Mouse (Mus musculus): ENCODE results near the gene Atp13a4. TPM values are rescaled to one million over a fixed set of nuclear protein-coding genes. Genes with fewer than 3 reads are reported as not detected.

Gene Atp13a4
- polyA plus RNA-seq, 1 experiment from 2014 or later: 2.4 TPM

DNA sequence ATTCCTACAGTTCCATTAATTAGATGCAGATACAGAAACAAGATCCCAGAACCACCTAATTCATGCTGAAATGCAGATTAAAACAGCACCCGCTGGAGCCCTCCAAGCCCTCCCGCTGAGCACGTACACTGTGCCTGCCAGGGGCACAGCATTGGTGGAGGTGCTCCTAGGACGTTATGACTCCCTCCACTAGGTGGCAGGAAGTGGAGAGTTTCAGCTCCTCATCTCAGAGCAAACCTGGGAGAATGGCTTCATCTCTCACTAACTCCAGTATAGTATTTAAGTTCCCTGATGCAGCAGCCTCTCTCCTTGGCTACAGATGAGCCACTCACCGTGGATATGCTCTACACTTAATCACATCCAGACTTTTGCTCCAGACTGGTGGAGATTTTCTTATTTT is 110.0 kb downstream of the Atp13a4 start:
- 13% methylated on average over 5 of the region's 5 CpGs for WGBS
- no peaks in the 10 kb centered on the region for H3K4me1 ChIP-seq (ENCODE audit: insufficient read depth, low read depth, low read length)
- no peak overlapping the region for H3K27ac ChIP-seq (ENCODE audit: low read length)
- no peak overlapping the region for H3K4me2 ChIP-seq (replicated peaks; ENCODE audit: low read depth, low read length)
- ATAC-seq (0 out of 2 replicates have a peak, but pooled peaks have one; percentile 46), DNase-seq (ENCODE audit: low spot score) (peak; percentile 56)
- H3K9ac ChIP-seq (replicated peaks; ENCODE audit: low read depth): no peak overlapping the region
- TF ChIP-seq EP300 (IDR thresholded peaks at IDR 0.05): no peak
- peak; percentile 76 for TF ChIP-seq CTCF (IDR thresholded peaks at IDR 0.05)
- no peaks in the 10 kb centered on the region for H3K36me3 ChIP-seq (ENCODE audit: insufficient read depth, low read length)
- no peaks in the 10 kb centered on the region for H3K9me3 ChIP-seq (ENCODE audit: low read length)
- no peak overlapping the region for H3K4me3 ChIP-seq (ENCODE audit: low read depth, low read length)
- no peaks in the 10 kb centered on the region for H3K27me3 ChIP-seq (replicated peaks; ENCODE audit: insufficient read depth, low read length)

DNA sequence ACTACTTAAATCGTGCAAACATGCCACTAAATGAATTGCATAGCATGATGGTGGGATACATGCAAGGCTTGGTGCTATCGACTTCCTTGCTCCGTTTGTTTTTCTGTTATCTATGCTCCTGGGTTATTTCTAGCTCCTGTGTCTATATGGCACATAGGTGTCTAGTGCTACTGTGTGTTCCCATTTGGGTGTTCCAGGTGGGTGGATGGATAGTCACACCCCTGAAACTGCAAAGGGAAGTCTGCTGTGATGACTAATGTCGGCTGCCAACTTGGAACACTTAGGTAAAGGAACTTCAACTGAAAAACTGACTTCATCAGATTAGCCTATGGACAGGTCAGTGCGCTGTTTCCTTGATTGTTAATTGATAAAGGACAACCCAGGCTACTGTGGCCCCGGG is 129.8 kb downstream of the Atp13a4 start:
- Histone ChIP-seq H3K9ac (replicated peaks; ENCODE audit: low read depth) (no peak overlapping the region), H3K4me3 (ENCODE audit: low read depth, low read length) (no peak overlapping the region), H3K9me3 (ENCODE audit: low read length) (no peaks in the 10 kb centered on the region), H3K27me3 (replicated peaks; ENCODE audit: insufficient read depth, low read length) (no peaks in the 10 kb centered on the region), H3K27ac (ENCODE audit: low read length) (no peak overlapping the region), H3K4me2 (replicated peaks; ENCODE audit: low read depth, low read length) (no peak overlapping the region), H3K4me1 (ENCODE audit: insufficient read depth, low read depth, low read length) (no peaks in the 10 kb centered on the region), H3K36me3 (ENCODE audit: insufficient read depth, low read length) (no peaks in the 10 kb centered on the region)
- TF ChIP-seq CTCF (IDR thresholded peaks at IDR 0.05) (no peak), EP300 (IDR thresholded peaks at IDR 0.05) (no peak)
- WGBS: 75% methylated on average over 6 of the region's 6 CpGs
- ATAC-seq (no peak), DNase-seq (ENCODE audit: low spot score) (no peak)

DNA sequence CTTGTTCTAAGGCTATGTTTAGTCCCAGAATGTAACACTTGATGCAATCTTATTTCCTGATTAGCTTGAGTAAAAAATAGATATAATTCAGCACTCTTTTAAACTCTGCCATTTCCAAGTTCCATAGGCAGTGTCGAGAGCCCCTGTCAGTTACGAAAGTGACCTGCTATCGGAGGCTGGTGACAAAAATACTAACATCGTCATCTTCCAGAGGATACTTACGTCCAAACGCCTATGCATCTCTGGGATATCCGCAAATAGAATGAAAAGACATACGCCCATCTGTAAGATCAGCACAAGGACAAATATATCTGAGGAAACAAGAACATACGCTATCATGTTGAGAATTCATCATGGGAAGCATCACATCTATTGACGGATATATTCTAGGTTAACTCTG is 137.3 kb downstream of the Atp13a4 start:
- no peak overlapping the region for H3K27ac ChIP-seq (ENCODE audit: low read length)
- no peak overlapping the region for H3K4me2 ChIP-seq (replicated peaks; ENCODE audit: low read depth, low read length)
- H3K9me3 ChIP-seq (ENCODE audit: low read length): no peaks in the 10 kb centered on the region
- no peaks in the 10 kb centered on the region for H3K4me1 ChIP-seq (ENCODE audit: insufficient read depth, low read depth, low read length)
- no peaks in the 10 kb centered on the region for H3K36me3 ChIP-seq (ENCODE audit: insufficient read depth, low read length)
- H3K4me3 ChIP-seq (ENCODE audit: low read depth, low read length): no peak overlapping the region
- H3K9ac ChIP-seq (replicated peaks; ENCODE audit: low read depth): no peak overlapping the region
- no peak for TF ChIP-seq CTCF (IDR thresholded peaks at IDR 0.05)
- TF ChIP-seq EP300 (IDR thresholded peaks at IDR 0.05): no peak
- ATAC-seq (no peak), DNase-seq (ENCODE audit: low spot score) (no peak)
- 87% methylated on average over 10 of the region's 10 CpGs for WGBS
- no peaks in the 10 kb centered on the region for H3K27me3 ChIP-seq (replicated peaks; ENCODE audit: insufficient read depth, low read length)

DNA sequence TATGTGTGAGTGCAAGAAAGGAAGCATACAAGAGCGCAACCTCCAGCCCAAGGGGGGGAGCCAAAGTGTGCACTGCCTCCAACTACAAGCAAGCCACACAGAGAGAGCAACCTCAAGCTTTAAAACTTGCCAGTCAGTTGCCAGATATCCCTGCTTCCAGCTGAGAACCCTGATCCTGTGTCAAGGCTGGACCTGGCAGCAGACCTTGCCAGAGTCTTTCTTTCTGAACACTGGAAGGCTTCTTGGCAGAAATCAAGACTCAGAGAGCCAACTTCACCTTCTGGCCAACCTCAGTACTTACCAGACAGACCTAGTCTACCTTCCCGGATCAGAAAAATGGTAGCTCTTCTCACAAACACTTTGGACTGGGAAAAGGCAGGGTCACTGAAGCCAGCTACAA is 145.6 kb downstream of the Atp13a4 start:
- no peaks in the 10 kb centered on the region for H3K27me3 ChIP-seq (replicated peaks; ENCODE audit: insufficient read depth, low read length)
- no peak overlapping the region for H3K4me2 ChIP-seq (replicated peaks; ENCODE audit: low read depth, low read length)
- no peaks in the 10 kb centered on the region for H3K9me3 ChIP-seq (ENCODE audit: low read length)
- no peak overlapping the region for H3K9ac ChIP-seq (replicated peaks; ENCODE audit: low read depth)
- ATAC-seq: no peak
- H3K4me1 ChIP-seq (ENCODE audit: insufficient read depth, low read depth, low read length): no peaks in the 10 kb centered on the region
- H3K4me3 ChIP-seq (ENCODE audit: low read depth, low read length): no peak overlapping the region
- no peak for DNase-seq (ENCODE audit: low spot score)
- no peaks in the 10 kb centered on the region for H3K36me3 ChIP-seq (ENCODE audit: insufficient read depth, low read length)
- TF ChIP-seq EP300 (IDR thresholded peaks at IDR 0.05) (no peak), CTCF (IDR thresholded peaks at IDR 0.05) (no peak)
- H3K27ac ChIP-seq (ENCODE audit: low read length): no peak overlapping the region
- 90% methylated on average over 2 of the region's 2 CpGs for WGBS

DNA sequence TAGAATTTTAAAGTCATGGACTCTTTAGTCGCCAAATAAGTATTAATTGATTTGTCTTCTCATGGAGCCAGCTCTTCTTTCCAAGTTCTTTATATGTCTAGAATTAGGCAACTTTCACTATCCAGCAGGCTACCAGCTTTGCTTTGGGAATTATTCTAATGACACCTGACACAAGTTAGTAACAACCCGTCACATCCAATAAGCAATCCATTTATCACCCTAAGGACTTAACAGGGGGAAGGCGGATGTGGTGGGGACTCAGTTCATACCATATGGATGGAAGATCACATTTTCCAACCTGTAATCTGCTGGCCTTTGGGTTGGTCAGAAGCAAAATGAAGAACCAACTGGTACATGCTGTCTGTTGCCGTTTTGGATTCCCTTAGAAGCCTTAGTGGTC is 159.9 kb downstream of the Atp13a4 start:
- Histone ChIP-seq H3K4me3 (ENCODE audit: low read depth, low read length) (no peak overlapping the region), H3K27me3 (replicated peaks; ENCODE audit: insufficient read depth, low read length) (no peaks in the 10 kb centered on the region), H3K36me3 (ENCODE audit: insufficient read depth, low read length) (no peaks in the 10 kb centered on the region), H3K4me1 (ENCODE audit: insufficient read depth, low read depth, low read length) (no peaks in the 10 kb centered on the region), H3K9ac (replicated peaks; ENCODE audit: low read depth) (no peak overlapping the region), H3K4me2 (replicated peaks; ENCODE audit: low read depth, low read length) (no peak overlapping the region), H3K9me3 (ENCODE audit: low read length) (no peaks in the 10 kb centered on the region), H3K27ac (ENCODE audit: low read length) (no peak overlapping the region)
- WGBS: 83% methylated on average over 4 of the region's 4 CpGs
- TF ChIP-seq CTCF (IDR thresholded peaks at IDR 0.05) (no peak), EP300 (IDR thresholded peaks at IDR 0.05) (no peak)
- DNase-seq (ENCODE audit: low spot score): no peak
- no peak for ATAC-seq

DNA sequence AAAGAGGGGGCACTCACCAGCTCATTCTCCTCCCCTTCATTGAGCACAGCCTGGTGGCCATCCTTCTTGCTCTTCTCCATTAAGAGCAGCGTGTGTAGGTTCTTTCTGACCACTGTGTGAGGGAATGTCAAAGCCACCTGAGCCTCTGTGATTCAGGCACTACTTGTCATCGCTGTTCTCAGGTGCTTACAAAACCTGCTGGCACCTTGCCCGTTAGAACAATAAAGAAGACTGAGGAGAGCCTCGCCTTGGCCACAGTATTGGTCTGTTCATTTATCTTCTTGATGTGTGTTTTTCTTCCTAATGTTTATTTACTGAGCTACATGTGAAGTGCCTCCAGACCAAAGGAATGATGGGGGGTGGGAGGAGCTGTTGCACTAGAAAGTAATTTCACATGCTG is 166.2 kb downstream of the Atp13a4 start, which contains the start of gene Atp13a5:
Atp13a5 (minus strand) TSS at position 275 of the 400 bp plus-strand sequence.
- WGBS: 23% methylated on average over 4 of the region's 4 CpGs
- peak; percentile 58 for DNase-seq (ENCODE audit: low spot score)
- no peak within 1 kb of the TSS for H3K27ac ChIP-seq (ENCODE audit: low read length)
- no peak within 1 kb of the TSS for H3K9ac ChIP-seq (replicated peaks; ENCODE audit: low read depth)
- no peak within 1 kb of the TSS for H3K4me2 ChIP-seq (replicated peaks; ENCODE audit: low read depth, low read length)
- peak; percentile 53 for ATAC-seq
- TF ChIP-seq EP300 (IDR thresholded peaks at IDR 0.05): no peak
- TF ChIP-seq CTCF (IDR thresholded peaks at IDR 0.05): no peak
- no peaks in the 10 kb centered on the region for H3K9me3 ChIP-seq (ENCODE audit: low read length)
- H3K4me1 ChIP-seq (ENCODE audit: insufficient read depth, low read depth, low read length): no peaks in the 10 kb centered on the region
- H3K27me3 ChIP-seq (replicated peaks; ENCODE audit: insufficient read depth, low read length): no peaks in the 10 kb centered on the region
- no peaks in the 10 kb centered on the region for H3K36me3 ChIP-seq (ENCODE audit: insufficient read depth, low read length)
- no peak within 1 kb of the TSS for H3K4me3 ChIP-seq (ENCODE audit: low read depth, low read length)

DNA sequence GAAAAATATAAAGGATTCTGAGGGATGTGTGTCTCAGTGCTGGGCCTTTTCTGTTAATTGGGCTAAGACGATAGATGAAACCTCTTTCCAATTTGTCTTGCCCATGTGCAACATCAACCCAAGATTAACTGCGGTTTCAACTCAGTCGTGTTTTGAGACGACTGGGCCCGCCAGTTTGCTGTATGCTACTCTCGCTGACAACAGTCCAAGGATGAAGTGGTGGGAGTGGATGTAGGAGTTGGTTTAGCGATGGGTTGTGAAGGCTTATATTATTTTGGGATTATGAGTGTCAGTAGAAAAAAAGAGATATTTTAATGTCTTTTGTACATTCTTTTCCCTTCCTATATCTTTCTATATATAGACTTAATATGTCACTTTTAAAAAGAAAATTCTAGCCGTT is 170.0 kb downstream of the Atp13a4 start:
- Histone ChIP-seq H3K9me3 (ENCODE audit: low read length) (no peaks in the 10 kb centered on the region), H3K4me1 (ENCODE audit: insufficient read depth, low read depth, low read length) (no peaks in the 10 kb centered on the region), H3K27ac (ENCODE audit: low read length) (no peak overlapping the region), H3K27me3 (replicated peaks; ENCODE audit: insufficient read depth, low read length) (no peaks in the 10 kb centered on the region), H3K9ac (replicated peaks; ENCODE audit: low read depth) (no peak overlapping the region), H3K4me2 (replicated peaks; ENCODE audit: low read depth, low read length) (no peak overlapping the region), H3K36me3 (ENCODE audit: insufficient read depth, low read length) (no peaks in the 10 kb centered on the region), H3K4me3 (ENCODE audit: low read depth, low read length) (no peak overlapping the region)
- no peak for DNase-seq (ENCODE audit: low spot score)
- no peak for ATAC-seq
- no peak for TF ChIP-seq EP300 (IDR thresholded peaks at IDR 0.05)
- no peak for TF ChIP-seq CTCF (IDR thresholded peaks at IDR 0.05)
- WGBS: 80% methylated on average over 8 of the region's 8 CpGs

Other genes starting within 250 kb of the Atp13a4 start
- gene Atp13a5, start 166.1 kb downstream of the Atp13a4 start, polyA plus RNA-seq (2015; fragmentation: Nextera tagmentation; extraction: Ambion mirVana): 0.07 and 0.10 TPM in 2 replicates
- 13.1 and 14.1 TPM in 2 replicates for gene Opa1, start 34.5 kb upstream of the Atp13a4 start, polyA plus RNA-seq (2015; fragmentation: Nextera tagmentation; extraction: Ambion mirVana)

Measured in lung, postnatal 0 days (tissue).